Mouse (Mus musculus): Measurements from ENCODE around the gene Tex26.

DNA sequence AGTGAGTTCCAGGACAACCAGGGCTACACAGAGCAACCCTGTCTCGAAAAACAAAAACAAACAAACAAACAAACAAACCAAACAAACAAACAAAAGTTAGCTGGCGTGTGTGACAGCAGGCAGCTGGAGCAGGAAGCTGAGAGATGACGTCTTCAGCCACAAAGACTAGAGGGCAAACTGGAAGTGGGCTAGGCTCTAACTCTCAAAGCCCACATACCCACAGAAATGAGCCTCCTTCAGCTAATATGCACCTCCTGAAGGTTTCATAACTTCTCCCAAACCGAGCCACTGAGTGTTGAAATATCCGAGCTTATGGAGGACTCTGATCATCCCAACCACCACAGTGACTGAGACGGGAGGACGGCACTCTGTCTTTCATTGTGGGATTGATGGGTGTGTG lies 7.0 kb downstream of the Tex26 start:
- no peak for TF ChIP-seq CTCF (conservative IDR thresholded peaks at IDR 0.05; ENCODE audit: low read length)
- TF ChIP-seq POU5F1 (IDR thresholded peaks at IDR 0.05; ENCODE audit: borderline replicate concordance, low read length): no peak
- TF ChIP-seq NANOG (IDR thresholded peaks at IDR 0.05; ENCODE audit: borderline replicate concordance, low read length): no peak

Measured in E14TG2a.4 (cell line).